14 mouse cellular contexts compared by ENCODE assay signal in the genomic region with DNA sequence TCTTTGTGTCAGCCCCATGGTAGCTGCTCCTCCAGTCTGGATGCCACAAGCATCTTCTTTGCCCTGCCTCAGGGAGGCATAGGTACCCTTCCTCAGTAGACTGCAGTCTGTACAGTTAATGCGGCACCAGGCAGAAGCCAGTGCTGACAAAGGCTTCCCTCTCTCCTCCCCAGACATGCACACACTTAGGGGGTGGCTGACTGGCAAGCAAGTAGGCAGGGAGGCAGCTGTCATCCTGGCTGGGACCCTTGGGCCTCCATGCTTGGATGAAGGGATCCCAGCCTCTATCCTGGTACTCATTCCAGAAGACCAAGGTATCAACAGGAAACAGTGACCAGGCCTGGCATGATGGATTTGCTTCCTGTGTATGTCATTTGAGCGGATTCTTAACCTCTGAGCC. TPM values are rescaled to one million over a fixed set of nuclear protein-coding genes. Genes with fewer than 3 reads are reported as not detected.
DNase-seq lines count a peak whose midpoint lies in the region; ATAC-seq and TF ChIP-seq lines count a peak whose summit lies in the region.
"Had no signal": no experiment of that assay in that cellular context is flagged by ENCODE, and none has a peak within 500 bp of the region (broad histone marks: within the 10 kb centered on the region; RNA-seq: fewer than 3 reads in every experiment).

No protein-coding gene starts in this region.

- no peak for ATAC-seq in heart, embryonic 12.5 days (ENCODE audit: insufficient number of reproducible peaks, low FRiP score)
- ATAC-seq in midbrain, postnatal 0 days (ENCODE audit: low FRiP score): no peak
- ATAC-seq in stomach, embryonic 16.5 days (ENCODE audit: insufficient read depth, low FRiP score): no peak
- ATAC-seq: Patski had no signal

- peaks cover 81% of the 10 kb centered on the region for H3K4me1 ChIP-seq in heart, embryonic 12.5 days (replicated peaks)
- H3K4me1 ChIP-seq in midbrain, embryonic 10.5 days: peaks cover 64% of the 10 kb centered on the region
- H3K4me1 ChIP-seq in midbrain, postnatal 0 days (ENCODE audit: insufficient read depth, low read length): no peaks in the 10 kb centered on the region
- H3K4me1 ChIP-seq in limb, embryonic 10.5 days: peaks cover 68% of the 10 kb centered on the region
- H3K4me1 ChIP-seq in stomach, embryonic 16.5 days (ENCODE audit: control insufficient read depth, insufficient read depth, low read length): peaks cover 55% of the 10 kb centered on the region

- H3K36me3 ChIP-seq in heart, embryonic 12.5 days: no peaks in the 10 kb centered on the region
- no peaks in the 10 kb centered on the region for H3K36me3 ChIP-seq in midbrain, embryonic 10.5 days
- no peaks in the 10 kb centered on the region for H3K36me3 ChIP-seq in midbrain, postnatal 0 days (ENCODE audit: insufficient read depth, low read length)
- H3K36me3 ChIP-seq in limb, embryonic 10.5 days: no peaks in the 10 kb centered on the region
- no peaks in the 10 kb centered on the region for H3K36me3 ChIP-seq in stomach, embryonic 16.5 days (ENCODE audit: control insufficient read depth, insufficient read depth, low read length)
- H3K36me3 ChIP-seq: embryonic facial prominence, embryonic 15.5 days had no signal

- no peak for DNase-seq in heart, adult 9 months (ENCODE audit: low spot score in 2 of 2)
- DNase-seq in midbrain, embryonic 10.5 days (ENCODE audit: low spot score): no peak
- DNase-seq in midbrain, postnatal 0 days (ENCODE audit: low spot score): no peak
- no peak for DNase-seq in limb, embryonic 10.5 days (ENCODE audit: low spot score)
- DNase-seq in embryo, embryonic 10 days (ENCODE audit: low spot score): no peak
- no peak for DNase-seq in layer of hippocampus, adult 8-10 months (ENCODE audit: low spot score in 2 of 2)
- DNase-seq: adrenal gland, postnatal 10 days; cerebellum, adult 11 months; kidney, adult 8-10 months; lung, embryonic 14.5 days had no signal

- no peaks in the 10 kb centered on the region for H3K9me3 ChIP-seq in heart, embryonic 12.5 days (replicated peaks)
- no peaks in the 10 kb centered on the region for H3K9me3 ChIP-seq in midbrain, embryonic 10.5 days (replicated peaks)
- no peaks in the 10 kb centered on the region for H3K9me3 ChIP-seq in midbrain, postnatal 0 days (ENCODE audit: low read length)
- no peaks in the 10 kb centered on the region for H3K9me3 ChIP-seq in limb, embryonic 10.5 days (replicated peaks)
- no peaks in the 10 kb centered on the region for H3K9me3 ChIP-seq in stomach, embryonic 16.5 days (replicated peaks; ENCODE audit: control insufficient read depth, low read length)
- H3K9me3 ChIP-seq: embryonic facial prominence, embryonic 15.5 days had no signal

- no peaks in the 10 kb centered on the region for H3K27me3 ChIP-seq in heart, embryonic 12.5 days (replicated peaks)
- H3K27me3 ChIP-seq in midbrain, embryonic 10.5 days (ENCODE audit: low read depth, poor library complexity, severe bottlenecking): no peaks in the 10 kb centered on the region
- no peaks in the 10 kb centered on the region for H3K27me3 ChIP-seq in midbrain, postnatal 0 days (ENCODE audit: insufficient read depth, low read length)
- H3K27me3 ChIP-seq in limb, embryonic 10.5 days (ENCODE audit: low read depth, poor library complexity, severe bottlenecking): no peaks in the 10 kb centered on the region
- no peaks in the 10 kb centered on the region for H3K27me3 ChIP-seq in stomach, embryonic 16.5 days (ENCODE audit: control insufficient read depth, insufficient read depth, low read length)
- H3K27me3 ChIP-seq: embryonic facial prominence, embryonic 15.5 days; Patski had no signal

- no peak overlapping the region for H3K4me3 ChIP-seq in heart, embryonic 12.5 days
- H3K4me3 ChIP-seq in midbrain, embryonic 10.5 days: no peak overlapping the region
- H3K4me3 ChIP-seq in midbrain, postnatal 0 days (ENCODE audit: low read depth, low read length): no peak overlapping the region
- H3K4me3 ChIP-seq in limb, embryonic 10.5 days: no peak overlapping the region
- H3K4me3 ChIP-seq in stomach, embryonic 16.5 days (replicated peaks; ENCODE audit: low read length): no peak overlapping the region
- H3K4me3 ChIP-seq: embryonic facial prominence, embryonic 15.5 days had no signal

- no peak overlapping the region for H3K4me2 ChIP-seq in heart, embryonic 12.5 days
- no peak overlapping the region for H3K4me2 ChIP-seq in midbrain, postnatal 0 days (ENCODE audit: low read depth, low read length, poor library complexity, severe bottlenecking)
- H3K4me2 ChIP-seq in stomach, embryonic 16.5 days (ENCODE audit: low read depth, low read length): no peak overlapping the region
- H3K4me2 ChIP-seq: embryonic facial prominence, embryonic 15.5 days; lung, embryonic 14.5 days had no signal

- no peak overlapping the region for H3K9ac ChIP-seq in heart, embryonic 12.5 days
- no peak overlapping the region for H3K9ac ChIP-seq in midbrain, postnatal 0 days (replicated peaks; ENCODE audit: low read length, poor library complexity, severe bottlenecking)
- no peak overlapping the region for H3K9ac ChIP-seq in stomach, embryonic 16.5 days (ENCODE audit: low read length)
- H3K9ac ChIP-seq: embryonic facial prominence, embryonic 15.5 days; lung, embryonic 14.5 days had no signal

- peak overlapping the region; percentile 5; the same call in 1 of the 2 replicates for H3K27ac ChIP-seq in heart, embryonic 12.5 days (ENCODE audit: poor library complexity, severe bottlenecking)
- H3K27ac ChIP-seq in midbrain, embryonic 10.5 days (replicated peaks): peak overlapping the region; percentile 53
- H3K27ac ChIP-seq in midbrain, postnatal 0 days (ENCODE audit: low read depth, low read length): no peak overlapping the region
- H3K27ac ChIP-seq in limb, embryonic 10.5 days: peak overlapping the region; percentile 66
- peak overlapping the region; percentile 82; the same call in 1 of the 2 replicates for H3K27ac ChIP-seq in stomach, embryonic 16.5 days (ENCODE audit: low read length)
- H3K27ac ChIP-seq: embryonic facial prominence, embryonic 15.5 days had no signal

- WGBS in heart, embryonic 12.5 days: 67% methylated on average over 2 of the region's 2 CpGs
- 85% methylated on average over 2 of the region's 2 CpGs for WGBS in midbrain, embryonic 10.5 days
- WGBS in midbrain, postnatal 0 days: 81% methylated on average over 2 of the region's 2 CpGs
- 72% methylated on average over 2 of the region's 2 CpGs for WGBS in limb, embryonic 10.5 days
- 75% methylated on average over 2 of the region's 2 CpGs for WGBS in stomach, embryonic 16.5 days

- no peak for TF ChIP-seq CTCF in midbrain, postnatal 0 days (IDR thresholded peaks at IDR 0.05)

RNA-seq across cellular contexts. Expression of a gene that starts 26.6 kb away (rescaled TPM):
- 7.3 and 8.8 TPM in 2 replicates for polyA plus RNA-seq in heart, embryonic 12.5 days (2016; fragmentation: Nextera tagmentation; extraction: Ambion mirVana)
- 8.3 and 8.6 TPM in 2 replicates for polyA plus RNA-seq in midbrain, embryonic 10.5 days (2016; fragmentation: Nextera tagmentation; extraction: Ambion mirVana)
- total RNA-seq in midbrain, postnatal 0 days (2014; rRNA removed): 29.5 and 34.9 TPM in 2 replicates
- polyA plus RNA-seq in midbrain, postnatal 0 days (2015; fragmentation: Nextera tagmentation; extraction: Ambion mirVana): 11.8 and 12.8 TPM in 2 replicates
- polyA plus RNA-seq in limb, embryonic 10.5 days (2016; fragmentation: Nextera tagmentation; extraction: Ambion mirVana): 8.7 and 9.0 TPM in 2 replicates
- polyA plus RNA-seq in stomach, embryonic 16.5 days (2015; fragmentation: Nextera tagmentation; extraction: Ambion mirVana): 10.1 and 10.7 TPM in 2 replicates
- total RNA-seq in layer of hippocampus, adult 8-10 months (2022): 10 to 100 TPM; 62.2 to 66.1 (median 65.1) TPM

RNA-seq across cellular contexts. Expression of a gene that starts 42.8 kb away (rescaled TPM):
- polyA plus RNA-seq in heart, embryonic 12.5 days (2016; fragmentation: Nextera tagmentation; extraction: Ambion mirVana): 16.1 and 17.9 TPM in 2 replicates
- polyA plus RNA-seq in midbrain, embryonic 10.5 days (2016; fragmentation: Nextera tagmentation; extraction: Ambion mirVana): 19.2 and 20.0 TPM in 2 replicates
- 43.0 and 54.8 TPM in 2 replicates for total RNA-seq in midbrain, postnatal 0 days (2014; rRNA removed)
- polyA plus RNA-seq in midbrain, postnatal 0 days (2015; fragmentation: Nextera tagmentation; extraction: Ambion mirVana): 14.4 and 15.6 TPM in 2 replicates
- polyA plus RNA-seq in limb, embryonic 10.5 days (2016; fragmentation: Nextera tagmentation; extraction: Ambion mirVana): 14.3 and 15.5 TPM in 2 replicates
- 12.9 and 14.8 TPM in 2 replicates for polyA plus RNA-seq in stomach, embryonic 16.5 days (2015; fragmentation: Nextera tagmentation; extraction: Ambion mirVana)
- 10 to 100 TPM; 65.1 to 85.8 (median 72.2) TPM for total RNA-seq in layer of hippocampus, adult 8-10 months (2022)
